Mouse (Mus musculus) adipocyte (in vitro differentiated cells): ENCODE data around the gene Gm8720.
"Not testable (repeated sequence)": the region's sequence is repeated elsewhere in the genome, so short reads cannot be mapped to it uniquely, and the experiment has no call there.

Experiments used
- DNase-seq: peaks from one replicate; pipeline ENCODE4 v3.0.0-alpha.2; 2016; ENCODE audit warnings: low spot score

Gm8720 gene

GRCm38 (mm10) chr7:23067356-23067755, at the start of gene Gm8720:
Gene Gm8720 (minus strand): TSS chr7:23067456.
- not testable (repeated sequence) for DNase-seq

DNA sequence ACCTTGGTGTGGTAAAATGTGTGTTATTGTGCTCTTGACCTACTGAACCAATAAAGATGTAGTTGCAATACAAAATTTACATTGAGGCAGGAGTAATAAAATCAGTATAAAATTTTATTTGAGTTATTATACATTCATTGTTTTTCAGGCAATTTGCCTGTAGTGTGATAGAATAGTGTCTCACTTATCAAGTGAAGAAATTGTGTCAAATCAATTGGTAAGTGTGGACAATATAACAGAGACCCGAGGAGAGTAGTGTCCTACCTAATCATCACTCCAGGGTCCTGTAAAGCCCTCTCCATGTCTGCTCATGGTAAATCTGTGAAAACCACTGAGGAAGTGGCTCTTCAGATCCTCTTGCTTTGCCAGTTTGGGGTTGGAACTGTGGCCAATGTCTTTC, 12.0 kb downstream of the Gm8720 start, which contains the start of gene Vmn1r163:
Gene Vmn1r163, plus strand, starts transcription at position 301 of the 400 bp plus-strand sequence.
- DNase-seq = not testable (repeated sequence)

DNA sequence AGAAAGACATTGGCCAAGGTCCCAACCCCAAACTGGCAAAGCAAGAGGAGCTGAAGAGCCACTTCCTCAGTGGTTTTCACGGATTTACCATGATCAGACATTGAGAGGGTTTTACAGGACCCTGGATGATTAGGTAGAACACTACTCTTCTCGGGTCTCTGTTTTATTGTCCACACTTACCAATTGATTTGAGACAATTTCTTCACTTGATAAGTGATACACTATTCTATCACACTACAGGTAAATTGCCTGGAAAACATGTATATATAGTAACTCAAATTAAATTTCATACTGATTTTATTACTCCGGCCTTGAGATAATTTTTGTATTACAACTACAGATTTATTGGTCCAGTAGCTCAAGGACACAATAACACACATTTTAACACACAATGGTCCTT, 47.4 kb downstream of the Gm8720 start, which contains the start of gene Gm4216:
Gene Gm4216, minus strand, starts transcription at position 101 of the 400 bp plus-strand sequence.
- DNase-seq = not testable (repeated sequence)
